Mouse (Mus musculus) layer of hippocampus, adult 6 months (tissue): ENCODE measurements around the gene Tlcd1. TPM values are rescaled to one million over a fixed set of nuclear protein-coding genes. Genes with fewer than 3 reads are reported as not detected.

Experiments
- long read RNA-seq, 2 experiments: library from polyadenylated mRNA; unstranded; transcript quantifications; one replicate each; pipeline ENCODE4 v2.0.0; 2019 to 2020
- microRNA-seq: library from miRNA; unstranded; fragments of <30 nt; microRNA quantifications from one replicate; pipeline ENCODE4 v1.2.0, GENCODE M21; 2020
- polyA plus RNA-seq: library from polyadenylated mRNA; unstranded; fragments of <200 nt; fragmentation: Nextera tagmentation; gene quantifications from 2 replicates; pipeline ENCODE4 v1.2.3, GENCODE M21; 2021

Tlcd1 gene
- polyA plus RNA-seq: 31.4 and 34.6 TPM in 2 replicates
- long read RNA-seq, experiment 1, transcript Tlcd1-204 (4 exons, 1,412 nt): major isoform, 41 of 48 reads
- long read RNA-seq, experiment 1, partial matches to known transcripts: 0 of 48 reads
- long read RNA-seq, experiment 1, other reads (novel, unspliced or antisense): 5 of 48 reads
- long read RNA-seq, experiment 2, transcript Tlcd1-204 (4 exons, 1,412 nt): major isoform, 88 of 105 reads
- long read RNA-seq, experiment 2, partial matches to known transcripts: 0 of 105 reads
- long read RNA-seq, experiment 2, other reads (novel, unspliced or antisense): 12 of 105 reads

DNA sequence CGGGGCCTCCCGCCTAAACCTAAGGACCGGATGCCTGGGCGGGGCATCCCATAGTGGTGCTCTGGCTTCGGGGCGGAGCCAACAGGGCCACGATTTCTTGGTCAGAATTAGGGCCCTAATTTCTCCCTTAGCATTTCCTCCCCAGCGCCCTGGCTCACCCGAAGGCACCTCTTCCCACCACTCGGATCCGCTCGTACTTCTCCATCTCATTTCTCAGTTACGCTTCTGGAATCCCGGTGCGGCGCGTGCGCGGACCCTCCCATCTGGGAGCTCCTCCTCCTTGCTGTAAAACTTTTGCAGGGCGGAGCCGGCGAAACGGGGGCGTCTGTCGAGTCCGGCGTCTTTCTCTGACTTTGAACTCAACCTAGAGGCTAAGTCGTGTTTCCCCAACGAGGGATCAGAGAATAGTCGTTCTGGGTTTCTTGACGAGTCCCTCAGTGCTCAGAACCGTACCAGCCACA lies at the start of gene Tlcd1, which contains the start of gene Nek8:
Tlcd1 (plus strand) TSS at position 310 of the 461 bp plus-strand sequence.
Nek8 (minus strand) TSS at position 274 of the 461 bp plus-strand sequence.

GRCm38 (mm10) chr11:78164924-78165760 lies 11.4 kb upstream of the Tlcd1 start, which contains the start of gene Traf4:
TSS of gene Traf4 (minus strand) at chr11:78165589.

DNA sequence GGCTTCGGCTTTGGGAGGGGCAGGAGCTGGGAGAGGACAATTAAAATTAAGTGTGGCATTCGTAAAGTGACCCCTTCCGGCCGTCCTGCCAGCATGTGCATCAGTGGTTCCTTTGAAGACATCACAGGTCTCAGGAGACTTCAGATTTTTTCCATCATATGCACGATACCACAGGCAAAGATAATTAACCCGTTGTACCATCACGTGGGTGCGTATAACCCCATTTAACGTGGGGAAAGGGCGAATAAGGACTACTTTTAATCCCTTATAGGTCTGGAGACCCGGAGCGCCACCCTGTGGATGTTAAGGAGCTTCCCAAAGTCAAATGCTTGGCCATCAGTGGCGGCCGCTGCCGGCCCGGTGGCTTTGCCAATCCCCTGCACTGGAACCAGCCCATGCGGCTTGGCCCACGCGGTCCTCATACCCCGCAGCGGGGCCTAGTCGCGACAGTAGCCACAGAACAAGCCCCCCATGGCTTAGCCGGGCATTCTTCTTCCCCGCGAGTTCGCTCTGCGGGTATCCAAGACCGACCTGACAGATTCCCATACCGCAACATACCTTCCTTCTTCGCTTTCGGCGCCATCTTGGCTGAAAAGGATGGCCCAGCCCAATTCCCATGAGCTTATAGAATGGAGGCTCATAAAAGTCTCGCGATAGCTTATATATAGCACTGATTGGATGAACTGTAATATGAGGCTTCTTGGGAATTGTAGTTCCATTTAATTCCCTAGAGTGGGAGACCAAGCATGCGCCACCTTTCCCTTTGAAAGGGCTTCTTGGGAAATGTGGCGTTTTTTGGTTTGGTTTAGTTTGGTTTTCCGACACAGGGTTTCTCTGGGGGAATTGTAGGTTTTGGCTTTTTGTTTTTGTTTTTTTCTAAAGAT lies 6.7 kb downstream of the Tlcd1 start, which contains the start of gene Rpl23a:
Rpl23a (minus strand) TSS at position 624 of the 884 bp plus-strand sequence.

DNA sequence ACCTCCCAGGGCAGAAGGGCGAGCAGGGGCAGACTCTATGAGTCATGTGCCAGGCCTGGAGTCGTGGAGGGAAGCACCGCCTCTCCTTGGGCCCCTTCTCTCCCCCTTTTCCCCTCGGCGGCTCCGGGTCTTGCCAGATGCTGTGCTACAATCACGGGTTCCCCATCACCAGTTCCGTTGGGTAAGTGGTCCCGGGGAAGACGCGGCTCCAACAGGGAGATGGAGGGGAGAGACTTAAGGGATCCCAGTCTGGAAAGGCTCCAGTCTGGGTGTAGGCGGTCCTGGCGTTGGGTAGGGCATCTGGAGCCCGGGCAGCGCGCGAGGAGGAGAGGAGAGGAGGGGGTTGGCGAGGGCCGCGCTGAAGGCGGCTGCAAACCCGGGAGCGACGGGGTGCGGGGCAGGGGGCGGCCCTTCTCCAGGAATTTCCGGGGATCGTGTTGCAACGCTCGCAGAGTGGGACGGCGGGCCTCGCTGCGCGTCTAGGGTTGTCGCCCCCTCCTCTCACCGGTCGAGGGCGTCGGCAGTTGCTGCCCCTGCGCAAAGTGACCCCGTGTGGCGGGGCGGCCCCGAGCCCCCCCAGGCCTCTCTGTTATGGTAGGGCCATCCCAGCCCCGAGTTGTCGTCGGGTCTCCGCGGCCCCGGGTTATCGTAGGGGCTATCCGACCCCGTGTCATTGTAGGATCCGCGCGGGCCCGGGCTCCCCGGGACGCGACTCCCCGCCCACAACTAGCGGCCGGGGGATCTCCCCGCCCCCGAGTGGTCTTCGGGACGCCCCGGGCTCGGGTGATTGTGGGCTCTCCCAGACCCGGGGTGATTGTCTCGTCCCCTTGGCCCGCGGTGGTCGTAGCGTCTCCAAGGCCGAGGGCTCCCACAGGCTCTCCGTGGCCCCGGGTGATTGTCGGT lies 12.1 kb downstream of the Tlcd1 start, which contains the start of gene Rab34:
Rab34 (plus strand) TSS at position 100 of the 903 bp plus-strand sequence.

GRCm38 (mm10) chr11:78193113-78193512 lies 16.6 kb downstream of the Tlcd1 start, which contains the start of gene Proca1:
TSS of gene Proca1 (plus strand) at chr11:78193392.

Small RNA genes lying within 50 kb of the gene (microRNA-seq; reads per million reads assigned to microRNA genes)
- 1.5 reads per million for gene Mir7653

Other genes starting within 250 kb of the Tlcd1 start
- 56.3 and 84.5 TPM in 2 replicates for gene Sez6, start 245.9 kb upstream of the Tlcd1 start, polyA plus RNA-seq
- gene Phf12, start 194.0 kb upstream of the Tlcd1 start, polyA plus RNA-seq: 5.8 and 6.5 TPM in 2 replicates
- 7.9 and 8.6 TPM in 2 replicates for gene Dhrs13, start 144.4 kb upstream of the Tlcd1 start, polyA plus RNA-seq
- gene Flot2, start 138.8 kb upstream of the Tlcd1 start, polyA plus RNA-seq: 79.1 and 79.3 TPM in 2 replicates
- 10.9 and 11.1 TPM in 2 replicates for gene Eral1, start 96.3 kb upstream of the Tlcd1 start, polyA plus RNA-seq
- 11.3 and 12.7 TPM in 2 replicates for gene Fam222b, start 82.1 kb upstream of the Tlcd1 start, polyA plus RNA-seq
- 7.1 and 10.1 TPM in 2 replicates for gene Traf4, start 11.1 kb upstream of the Tlcd1 start, polyA plus RNA-seq
- 1.4 and 2.0 TPM in 2 replicates for gene Nek8, start within 50 bp of the Tlcd1 start, polyA plus RNA-seq
- 1,474 and 1,588 TPM in 2 replicates for gene Rpl23a, start 6.9 kb downstream of the Tlcd1 start, polyA plus RNA-seq
- 18.8 and 20.1 TPM in 2 replicates for gene Rab34, start 11.7 kb downstream of the Tlcd1 start, polyA plus RNA-seq
- gene Proca1, start 16.7 kb downstream of the Tlcd1 start, polyA plus RNA-seq: 4.6 and 5.2 TPM in 2 replicates
- 144 and 168 TPM in 2 replicates for gene Sdf2, start 69.0 kb downstream of the Tlcd1 start, polyA plus RNA-seq
- gene Supt6, start 69.3 kb downstream of the Tlcd1 start, polyA plus RNA-seq: 16.4 and 17.8 TPM in 2 replicates
- gene 2610507B11Rik, start 85.0 kb downstream of the Tlcd1 start, polyA plus RNA-seq: 52.0 and 58.5 TPM in 2 replicates
- 0.56 and 0.58 TPM in 2 replicates for gene BC030499, start 114.1 kb downstream of the Tlcd1 start, polyA plus RNA-seq
- gene Spag5, start 124.8 kb downstream of the Tlcd1 start, polyA plus RNA-seq: 1.7 and 3.1 TPM in 2 replicates
- 1,621 and 1,706 TPM in 2 replicates for gene Aldoc, start 146.3 kb downstream of the Tlcd1 start, polyA plus RNA-seq
- gene Pigs, start 151.7 kb downstream of the Tlcd1 start, polyA plus RNA-seq: 81.1 and 86.7 TPM in 2 replicates
- gene Unc119, start 166.8 kb downstream of the Tlcd1 start, polyA plus RNA-seq: 7.4 and 9.1 TPM in 2 replicates
- gene Foxn1, start 209.8 kb downstream of the Tlcd1 start, polyA plus RNA-seq: not detected in 2 replicates
- 0.05 TPM in 1 of 2 replicates, not detected in the other for gene Slc13a2, start 245.5 kb downstream of the Tlcd1 start, polyA plus RNA-seq